Mouse (Mus musculus) G1E (cell line): Measurements from ENCODE around the gene Pltp. TPM values are rescaled to one million over a fixed set of nuclear protein-coding genes. Genes with fewer than 3 reads are reported as not detected.
A peak's percentile ranks its signal among the peaks of the same experiment; 100 is the strongest.
"Not testable (repeated sequence)": the region's sequence is repeated elsewhere in the genome, so short reads cannot be mapped to it uniquely, and the experiment has no call there.

Experiments used
- ATAC-seq: 2 replicates; pipeline ENCODE4 v1.8.0; 2016; ENCODE audit warnings: mild to moderate bottlenecking; ENCODE audit not compliant: insufficient number of reproducible peaks, poor library complexity, low FRiP score, severe bottlenecking; ENCODE audit errors: extremely low read depth
- DNase-seq: peaks from one replicate; pipeline ENCODE4 v3.0.0; 2012; ENCODE audit warnings: low spot score
- H3K27me3 ChIP-seq: 2 replicates; pipeline ENCODE4 v1.6.1; 2012; ENCODE audit warnings: mild to moderate bottlenecking, low read length, inconsistent platforms; ENCODE audit not compliant: insufficient read depth
- H3K36me3 ChIP-seq: replicated peaks from 2 replicates; pipeline ENCODE3; 2012; ENCODE audit warnings: mild to moderate bottlenecking, inconsistent platforms
- H3K4me1 ChIP-seq: 2 replicates; pipeline ENCODE4 v1.6.1; 2012; ENCODE audit warnings: low read depth, low read length, inconsistent platforms, mixed read lengths; ENCODE audit not compliant: insufficient read depth
- H3K4me3 ChIP-seq: 2 replicates; pipeline ENCODE4 v1.5.1; 2012; ENCODE audit warnings: low read depth, mild to moderate bottlenecking, inconsistent platforms, low read length, moderate library complexity, mixed read lengths
- H3K9me3 ChIP-seq: replicated peaks from 2 replicates; pipeline ENCODE4 v1.6.1; 2012; ENCODE audit warnings: inconsistent platforms
- CTCF ChIP-seq: IDR thresholded peaks from 2 replicates; pipeline ENCODE4 v1.5.1; 2012; ENCODE audit warnings: low read depth, low read length, inconsistent platforms, mixed read lengths
- GATA1 ChIP-seq: IDR thresholded peaks from 2 replicates; pipeline ENCODE4 v1.6.1; 2012; ENCODE audit warnings: borderline replicate concordance, low read length, inconsistent platforms, mixed read lengths
- GATA2 ChIP-seq: IDR thresholded peaks from 2 replicates; pipeline ENCODE4 v1.6.1; 2012; ENCODE audit warnings: low read depth, low read length, inconsistent platforms, borderline replicate concordance
- POLR2AphosphoS5 ChIP-seq: IDR thresholded peaks from 2 replicates; pipeline ENCODE4 v1.6.1; 2012; ENCODE audit warnings: low read depth, low read length, inconsistent platforms; ENCODE audit not compliant: insufficient replicate concordance
- TAL1 ChIP-seq: conservative IDR thresholded peaks from 2 replicates; pipeline ENCODE4 v1.6.1; 2012; ENCODE audit warnings: low read depth, low read length, inconsistent platforms, mixed read lengths
- polyA plus RNA-seq: library from polyadenylated mRNA; stranded (reverse); fragments of >175 nt; gene quantifications from 2 replicates; pipeline ENCODE4 v1.2.3, GENCODE M21; 2012
- total RNA-seq, 2 experiments: library from RNA; stranded (forward) in 1 of 2; stranded (reverse) in 1 of 2; fragments of 200-1000 nt in 1 of 2; fragments of >200 nt in 1 of 2; fragmentation: Nextera tagmentation in 1 of 2; gene quantifications; 2 replicates each; pipeline ENCODE4 v1.2.3; 2014 to 2017

Pltp gene
- total and polyA plus RNA-seq, 3 experiments = not detected

DNA sequence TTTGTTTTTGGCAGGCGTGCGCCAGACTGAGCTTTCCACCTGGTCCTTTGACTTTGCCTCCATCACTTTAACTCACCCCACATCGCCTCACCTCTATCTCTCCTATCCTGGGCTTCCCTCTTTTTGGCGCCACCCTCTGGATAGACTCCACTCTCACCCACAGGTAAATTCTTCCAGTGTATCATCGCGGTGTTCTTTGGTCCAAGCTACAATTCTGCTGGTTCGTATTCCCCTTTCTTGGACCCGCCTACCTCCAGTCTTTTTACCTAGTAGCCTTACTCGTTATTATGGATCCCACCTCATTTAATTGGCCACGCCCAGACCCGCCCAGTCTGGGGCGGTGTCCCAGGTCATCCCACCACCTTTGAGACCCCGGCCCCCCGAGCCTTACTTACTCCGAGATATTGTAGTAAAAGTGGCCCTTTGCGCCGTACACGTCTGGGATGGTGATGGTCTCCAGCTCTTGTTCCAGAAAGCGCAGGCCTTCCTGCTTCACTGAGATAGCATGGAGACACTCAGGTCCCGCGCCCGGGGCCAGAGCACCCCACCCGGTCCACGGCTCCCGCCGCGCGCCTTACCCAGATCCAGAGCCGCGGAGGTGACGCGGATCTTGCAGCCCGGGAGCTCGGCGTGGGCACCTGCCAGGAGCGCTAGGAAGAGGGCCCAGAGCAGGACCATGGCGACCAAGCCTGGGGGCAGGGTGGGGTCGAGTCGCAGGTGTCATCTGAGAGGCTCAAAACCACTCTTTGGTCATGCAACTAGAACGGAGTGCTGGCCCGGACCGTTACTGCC, 1.0 kb downstream of the Pltp start:
- peak overlapping the region; percentile 9; the same call in 1 of the 2 replicates for H3K4me3 ChIP-seq
- H3K9me3 ChIP-seq = 0 out of 2 replicates have a peak, but pooled peaks cover 3% of the 10 kb centered on the region
- TF ChIP-seq POLR2AphosphoS5 (no peak), GATA1 (no peak), CTCF (no peak), GATA2 (no peak), TAL1 (no peak)
- H3K27me3 ChIP-seq = peaks cover 66% of the 10 kb centered on the region
- DNase-seq (no peak), ATAC-seq (no peak)
- no peaks in the 10 kb centered on the region for H3K36me3 ChIP-seq
- peaks cover 14% of the 10 kb centered on the region for H3K4me1 ChIP-seq

DNA sequence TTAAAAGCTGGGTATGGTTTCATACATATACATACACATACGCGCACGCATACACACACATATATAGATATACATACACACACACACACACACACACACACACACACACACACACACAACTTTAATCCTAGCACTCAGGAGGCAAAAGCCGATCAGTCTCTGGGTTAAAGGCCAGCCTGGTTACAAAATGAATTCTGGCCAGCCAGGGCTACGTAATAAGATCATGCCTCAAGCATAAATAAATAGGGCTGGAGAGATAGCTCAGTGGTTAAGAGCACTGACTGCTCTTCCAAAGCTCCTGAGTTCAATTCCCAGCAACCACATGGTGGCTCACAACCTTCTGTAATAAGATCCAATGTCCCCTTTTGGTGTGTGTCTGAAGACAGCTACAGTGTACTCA, 1.9 kb downstream of the Pltp start:
- not testable (repeated sequence) for DNase-seq, H3K36me3 ChIP-seq, H3K4me3 ChIP-seq, H3K9me3 ChIP-seq, ATAC-seq
- Histone ChIP-seq H3K27me3 (peaks cover 64% of the 10 kb centered on the region), H3K4me1 (peaks cover 14% of the 10 kb centered on the region)

- ATAC-seq (no peak), DNase-seq (no peak)
- Histone ChIP-seq H3K27me3 (peaks cover 32% of the 10 kb centered on the region), H3K36me3 (no peaks in the 10 kb centered on the region), H3K4me1 (no peaks in the 10 kb centered on the region), H3K9me3 (no peaks in the 10 kb centered on the region), H3K4me3 (no peak overlapping the region)
- TF ChIP-seq CTCF (no peak), GATA2 (no peak), TAL1 (no peak), POLR2AphosphoS5 (no peak)
Measured at GRCm38 (mm10) chr2:164850061-164850460, 7.5 kb downstream of the Pltp start.

GRCm38 (mm10) chr2:164845782-164846181, 11.7 kb downstream of the Pltp start:
- H3K4me3 ChIP-seq = no peak overlapping the region
- peaks cover 19% of the 10 kb centered on the region for H3K27me3 ChIP-seq
- H3K36me3 ChIP-seq = no peaks in the 10 kb centered on the region
- no peaks in the 10 kb centered on the region for H3K4me1 ChIP-seq
- ATAC-seq = no peak
- H3K9me3 ChIP-seq = no peaks in the 10 kb centered on the region
- DNase-seq = no peak
- TF ChIP-seq GATA2 (no peak), GATA1 (no peak), CTCF (no peak), POLR2AphosphoS5 (no peak), TAL1 (no peak)

DNA sequence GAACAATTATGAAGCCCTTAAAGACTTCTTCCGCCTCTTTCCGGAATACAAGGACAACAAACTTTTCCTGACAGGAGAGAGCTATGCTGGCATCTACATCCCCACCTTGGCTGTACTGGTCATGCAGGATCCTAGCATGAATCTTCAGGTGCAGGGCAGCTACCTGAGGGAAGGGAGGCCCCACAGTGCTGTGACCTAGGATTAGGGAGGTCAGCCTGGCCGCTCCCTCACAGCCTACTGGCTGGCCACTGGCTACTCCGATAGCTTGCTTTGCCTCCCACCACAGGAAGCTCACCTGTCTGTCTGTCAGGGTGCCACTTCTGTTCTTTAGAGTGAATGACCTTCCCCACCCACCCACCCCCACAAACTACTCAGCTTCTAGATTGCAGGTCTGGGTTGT, 22.3 kb downstream of the Pltp start:
- Histone ChIP-seq H3K36me3 (peaks cover 51% of the 10 kb centered on the region), H3K4me1 (peaks cover 26% of the 10 kb centered on the region), H3K4me3 (no peak overlapping the region; the same call in 1 of the 2 replicates), H3K9me3 (no peaks in the 10 kb centered on the region), H3K27me3 (peaks cover 7% of the 10 kb centered on the region; the same call in 1 of the 2 replicates)
- TF ChIP-seq GATA1 (no peak), GATA2 (no peak)
- DNase-seq (no peak), ATAC-seq (no peak)

GRCm38 (mm10) chr2:164834531-164834930, 23.0 kb downstream of the Pltp start:
- Histone ChIP-seq H3K36me3 (peaks cover 44% of the 10 kb centered on the region), H3K9me3 (no peaks in the 10 kb centered on the region), H3K4me3 (peak overlapping the region; percentile 80), H3K27me3 (peaks cover 4% of the 10 kb centered on the region; the same call in 1 of the 2 replicates), H3K4me1 (peaks cover 26% of the 10 kb centered on the region)
- no peak for TF ChIP-seq GATA1
- no peak for TF ChIP-seq POLR2AphosphoS5
- TF ChIP-seq TAL1 = no peak
- TF ChIP-seq GATA2 = no peak
- TF ChIP-seq CTCF = no peak
- DNase-seq (peak; percentile 24), ATAC-seq (0 out of 2 replicates have a peak, but pooled peaks have one; percentile 35)
